Mouse (Mus musculus) liver, adult 2 months (tissue): ENCODE data around the gene Bbip1.

ENCODE experiments used
- CTCF ChIP-seq: fragments of 200-500 bp; IDR thresholded peaks from 2 replicates; pipeline ENCODE4 v1.5.1; 2011; ENCODE audit warnings: low read depth, low read length, control low read depth
- POLR2A ChIP-seq: fragments of 200-500 bp; IDR thresholded peaks from 2 replicates; pipeline ENCODE4 v1.6.1; 2011; ENCODE audit warnings: low read length, control low read depth; ENCODE audit not compliant: insufficient read depth; ENCODE audit errors: extremely low read depth

GRCm38 (mm10) chr19:53969226-53969625 lies 24.8 kb upstream of the Bbip1 start:
- TF ChIP-seq CTCF (no peak), POLR2A (no peak)
